Mouse (Mus musculus): ENCODE data around the gene Acacb.

Gene Acacb

DNA sequence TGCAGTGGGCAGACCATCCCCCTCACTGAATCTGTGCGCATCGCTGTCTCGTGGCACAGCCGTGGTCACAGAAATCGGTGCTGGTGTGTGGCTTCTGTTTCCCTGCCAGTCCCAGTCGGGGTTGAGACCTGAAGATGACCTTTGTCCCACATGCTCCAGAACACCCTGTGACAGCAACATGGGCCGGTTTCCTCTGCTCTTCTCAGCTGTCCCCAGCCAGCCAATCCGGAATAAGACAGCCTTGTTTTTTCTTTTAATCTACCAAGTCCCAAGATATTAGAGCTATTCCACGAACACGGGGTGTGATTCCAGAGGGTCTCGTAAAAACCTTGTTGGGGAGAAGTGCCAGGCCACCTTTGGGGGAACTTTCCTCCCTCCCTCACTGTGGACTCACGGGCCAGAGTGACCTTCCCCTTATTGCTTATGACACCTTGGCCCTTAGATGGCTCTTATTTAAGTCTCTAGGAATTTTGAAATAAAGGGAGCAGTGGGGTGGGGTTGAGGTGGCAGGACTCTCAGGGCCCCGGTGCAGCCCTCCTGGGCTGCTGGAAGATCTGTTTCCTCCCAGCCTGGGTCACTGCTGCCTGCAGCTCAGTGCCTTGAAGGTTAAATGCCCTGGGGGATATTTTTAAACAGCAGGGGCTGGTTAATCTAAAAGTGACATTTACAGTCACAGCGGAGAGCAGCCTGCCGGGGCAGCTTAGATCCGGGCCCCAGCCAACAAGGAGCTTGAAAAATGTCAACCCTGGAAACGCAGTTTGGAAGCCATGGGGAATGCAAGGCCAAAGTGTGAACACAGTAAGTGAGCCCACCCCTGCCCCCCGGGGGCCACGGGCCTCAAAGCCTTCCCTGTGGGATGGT is at the start of gene Acacb:
Gene Acacb (plus strand): TSS at position 508 of the 861 bp plus-strand sequence.
- no peak for DNase-seq

DNA sequence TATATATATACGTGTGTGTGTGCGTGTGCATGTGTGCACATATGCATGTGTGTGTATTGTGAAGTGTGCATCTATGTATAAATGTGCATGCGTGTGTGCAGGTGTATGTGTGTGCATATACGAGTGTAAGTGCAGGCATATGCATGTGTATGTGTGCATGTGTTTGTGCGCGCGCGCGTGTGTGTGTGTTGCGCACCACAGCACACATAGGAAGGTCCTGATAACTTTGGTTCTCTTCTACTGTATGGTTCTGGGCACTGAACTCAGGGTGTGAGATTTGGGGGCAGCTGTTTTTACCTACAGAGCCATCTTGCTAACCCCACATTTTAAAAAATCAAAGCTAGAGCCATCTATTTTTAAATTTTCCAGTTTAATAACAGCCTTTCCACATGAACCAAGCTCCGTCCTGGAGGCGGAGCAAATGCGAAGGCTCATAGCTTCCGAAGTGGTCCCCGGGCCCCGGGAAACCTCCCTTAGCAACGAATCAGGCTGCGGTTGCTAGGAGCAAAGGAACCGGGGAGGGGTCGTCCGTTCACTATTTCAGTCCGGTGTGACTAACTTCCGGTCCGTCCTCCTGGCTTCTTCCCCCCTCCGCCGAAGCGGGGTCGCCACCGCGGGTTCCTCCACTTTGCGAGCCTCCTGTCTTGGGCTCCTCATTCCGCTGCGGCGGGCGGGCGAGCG is 46.5 kb upstream of the Acacb start:
- DNase-seq: peak; percentile 95

DNA sequence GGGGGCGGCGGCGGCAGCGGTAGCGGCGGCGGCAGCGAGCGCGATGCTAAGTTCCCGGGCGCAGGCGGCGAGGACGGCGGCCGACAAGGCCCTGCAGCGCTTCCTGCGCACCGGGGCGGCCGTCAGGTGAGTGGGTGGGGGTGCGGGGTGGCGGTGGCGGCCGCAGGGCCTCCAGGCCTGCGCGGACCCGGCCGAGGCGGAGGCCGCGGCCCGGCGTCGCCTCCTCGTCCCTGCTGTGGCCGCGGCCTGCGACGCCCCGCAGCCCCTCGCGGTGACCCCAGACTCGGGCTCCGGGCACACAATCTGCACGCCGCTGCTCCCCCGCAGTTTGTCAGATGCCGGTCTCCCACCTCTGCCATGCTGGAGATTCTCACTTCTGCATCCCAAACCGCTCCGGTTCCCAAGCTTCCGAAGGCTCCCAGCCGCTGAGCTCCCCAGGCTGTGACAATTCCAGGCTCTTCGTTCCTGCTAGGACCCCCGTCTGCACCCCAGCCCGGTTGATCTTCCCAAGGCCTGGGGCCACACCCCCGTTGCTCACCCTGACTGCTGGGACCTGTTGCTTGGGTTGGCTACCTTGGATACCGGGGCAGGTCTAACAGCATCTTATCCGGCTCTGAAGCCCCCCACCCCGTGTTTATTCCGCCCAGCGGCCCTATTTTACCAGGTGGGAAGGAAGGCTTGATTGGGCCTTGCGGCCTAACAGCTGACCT is 45.8 kb upstream of the Acacb start:
- DNase-seq: peak; percentile 11

DNA sequence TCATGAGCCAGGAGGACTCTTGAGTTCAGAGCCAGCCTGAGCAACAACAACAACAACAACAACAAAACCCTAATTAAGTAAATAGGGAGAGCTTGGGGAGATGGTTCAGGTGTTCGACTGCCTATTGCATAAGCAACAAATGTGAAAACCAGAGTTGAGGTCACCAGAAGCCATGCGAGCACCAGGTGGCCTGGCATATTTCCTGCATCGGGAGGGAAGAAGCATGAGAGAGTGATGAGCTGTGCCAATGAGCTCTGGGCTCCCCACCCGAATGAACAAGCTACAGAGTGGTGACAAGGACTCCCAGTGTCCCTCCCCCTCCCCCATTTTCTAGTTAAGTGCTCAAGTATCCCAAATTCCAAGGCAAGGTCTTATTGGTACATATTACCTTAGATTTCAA is 44.5 kb upstream of the Acacb start:
- DNase-seq: no peak

DNA sequence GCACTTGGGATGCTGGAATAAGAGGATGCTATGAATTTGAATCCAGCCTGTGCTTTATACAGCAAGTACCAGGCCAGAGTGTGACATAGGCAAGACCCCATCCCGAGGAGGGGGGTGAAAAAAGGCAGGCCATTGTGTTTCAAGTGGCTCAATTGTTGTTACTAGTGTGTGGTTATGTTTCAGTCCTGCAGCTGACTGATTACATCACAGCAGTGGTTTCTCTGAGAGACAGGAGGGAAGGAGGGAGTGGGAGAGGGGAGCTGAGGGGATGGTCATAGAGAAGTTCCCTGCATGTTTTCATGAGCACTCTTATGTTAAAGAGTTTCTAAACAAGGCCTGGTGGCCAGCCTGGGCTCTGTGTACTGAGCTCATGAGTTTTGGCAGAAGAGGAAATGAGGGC is 43.5 kb upstream of the Acacb start:
- no peak for DNase-seq

DNA sequence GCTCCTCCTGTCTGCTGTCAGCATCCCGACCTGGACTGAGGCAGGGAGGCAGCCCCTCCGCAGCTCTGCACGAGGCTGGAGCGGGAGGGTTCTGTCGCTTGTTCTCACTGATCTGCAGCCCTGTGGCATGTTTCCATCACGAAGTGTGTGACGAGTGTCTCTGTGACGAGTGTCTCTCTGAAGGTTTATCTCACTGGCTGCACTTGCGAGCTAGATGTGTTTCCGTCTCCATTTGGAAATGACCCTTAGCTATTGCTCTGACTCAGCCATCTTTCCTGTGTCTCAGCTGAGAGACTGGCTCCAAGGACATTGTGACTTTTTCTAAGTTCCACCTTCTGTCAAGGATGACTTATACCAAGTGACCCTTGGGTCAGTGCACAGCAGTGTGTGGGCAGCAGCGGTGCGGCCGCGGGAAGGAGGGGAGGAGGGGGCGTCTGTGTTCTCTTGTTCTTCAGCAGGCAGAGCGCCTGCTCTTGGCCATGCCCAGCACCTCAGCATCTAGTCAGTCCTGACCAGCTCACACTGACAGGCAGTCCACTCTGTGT is 39.9 kb upstream of the Acacb start:
- DNase-seq: no peak

DNA sequence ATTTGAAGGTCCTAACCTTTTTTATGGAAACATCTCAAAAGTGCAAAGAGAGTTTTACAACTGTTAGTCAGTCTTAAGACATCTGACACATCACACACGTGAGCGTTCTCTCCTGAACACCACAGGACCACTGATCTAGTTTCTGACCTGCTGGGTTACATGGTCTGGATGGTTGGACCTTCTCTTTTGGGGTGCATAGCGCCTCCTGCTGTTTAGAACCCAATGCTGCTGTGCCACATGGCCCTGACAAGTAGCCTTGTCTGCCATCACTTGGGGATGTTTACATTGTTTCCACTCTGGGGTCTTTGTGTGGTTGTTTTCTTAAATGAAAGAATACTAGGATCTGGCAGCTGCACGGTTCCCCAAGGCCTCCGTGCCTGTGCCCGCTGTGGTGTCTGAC is 33.0 kb upstream of the Acacb start:
- DNase-seq: no peak

DNA sequence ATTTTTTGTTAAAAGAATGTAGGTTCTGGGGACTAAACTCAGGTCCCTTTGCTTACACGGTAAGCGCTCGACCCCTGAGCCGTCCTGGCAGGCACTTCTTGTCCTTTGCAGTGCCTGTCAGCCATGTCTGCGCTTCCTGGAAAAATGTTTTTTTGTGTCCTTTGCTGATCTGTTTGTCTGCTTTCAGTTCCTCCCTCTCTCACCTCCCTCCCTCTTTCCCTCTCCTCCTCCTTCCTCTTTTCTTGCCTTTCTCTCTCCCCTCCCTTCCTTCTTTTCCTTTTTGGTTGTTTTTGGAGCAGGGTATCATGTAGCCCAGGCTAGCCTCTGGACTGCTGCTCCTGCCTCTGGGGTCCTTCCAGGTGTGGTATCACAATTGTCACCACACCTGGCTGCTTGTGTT is 31.3 kb upstream of the Acacb start:
- DNase-seq: no peak

DNA sequence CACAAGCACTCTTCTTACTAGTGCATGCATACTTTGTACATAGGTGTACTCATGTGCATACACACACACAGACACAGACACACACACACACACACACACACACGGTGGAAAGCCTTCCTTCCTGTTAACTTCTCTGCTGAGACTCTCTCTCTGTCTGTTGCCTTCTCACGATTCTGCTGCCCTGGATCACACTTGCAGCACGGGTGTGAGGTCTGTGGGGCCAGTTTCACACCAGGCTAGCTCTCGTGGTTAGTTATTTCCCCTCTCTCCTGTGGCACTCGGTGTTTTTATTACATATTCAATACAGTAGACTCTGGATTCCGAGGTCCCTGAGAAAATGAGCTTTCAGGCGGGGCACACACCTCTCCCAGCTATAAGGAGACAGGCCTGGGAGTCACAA is 29.7 kb upstream of the Acacb start:
- DNase-seq: no peak

DNA sequence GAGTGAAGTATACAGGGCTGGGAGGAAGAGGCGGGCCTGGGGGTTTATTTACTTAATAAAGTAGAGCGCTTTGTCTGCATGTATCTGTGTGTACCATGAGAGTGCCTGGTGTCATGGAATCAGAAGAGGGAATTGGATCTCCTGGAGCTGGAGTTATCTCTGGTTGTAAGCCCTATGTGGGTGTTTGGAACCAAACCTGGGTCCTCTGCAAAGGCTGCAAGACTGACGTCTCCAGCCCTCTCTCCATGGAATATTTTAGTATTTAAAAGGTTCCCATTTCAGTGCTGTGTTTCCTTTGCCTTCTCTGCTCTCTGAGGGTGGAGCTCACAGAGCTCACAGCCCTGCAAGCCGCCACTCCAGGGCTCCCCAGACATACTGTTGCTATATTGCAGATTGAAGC is 26.5 kb upstream of the Acacb start:
- DNase-seq: no peak

DNA sequence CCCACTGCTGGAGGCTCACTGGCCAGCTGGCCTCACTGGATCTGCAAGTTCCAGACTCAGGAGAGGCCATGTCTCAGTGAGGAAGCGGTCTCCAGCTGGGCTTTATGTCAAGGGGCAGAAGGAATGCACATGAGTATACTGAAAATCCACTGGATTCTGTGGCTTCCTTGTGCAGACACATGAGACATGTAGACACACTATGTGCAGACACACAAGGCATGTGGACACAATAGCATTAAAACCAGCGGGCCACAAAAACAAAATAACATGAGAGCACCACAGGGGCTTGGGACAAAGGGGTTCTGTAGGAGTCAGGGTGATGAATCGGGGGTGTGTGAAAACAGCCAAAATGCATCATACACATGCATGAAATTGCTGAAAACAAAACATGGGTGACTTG is 20.3 kb upstream of the Acacb start:
- no peak for DNase-seq

DNA sequence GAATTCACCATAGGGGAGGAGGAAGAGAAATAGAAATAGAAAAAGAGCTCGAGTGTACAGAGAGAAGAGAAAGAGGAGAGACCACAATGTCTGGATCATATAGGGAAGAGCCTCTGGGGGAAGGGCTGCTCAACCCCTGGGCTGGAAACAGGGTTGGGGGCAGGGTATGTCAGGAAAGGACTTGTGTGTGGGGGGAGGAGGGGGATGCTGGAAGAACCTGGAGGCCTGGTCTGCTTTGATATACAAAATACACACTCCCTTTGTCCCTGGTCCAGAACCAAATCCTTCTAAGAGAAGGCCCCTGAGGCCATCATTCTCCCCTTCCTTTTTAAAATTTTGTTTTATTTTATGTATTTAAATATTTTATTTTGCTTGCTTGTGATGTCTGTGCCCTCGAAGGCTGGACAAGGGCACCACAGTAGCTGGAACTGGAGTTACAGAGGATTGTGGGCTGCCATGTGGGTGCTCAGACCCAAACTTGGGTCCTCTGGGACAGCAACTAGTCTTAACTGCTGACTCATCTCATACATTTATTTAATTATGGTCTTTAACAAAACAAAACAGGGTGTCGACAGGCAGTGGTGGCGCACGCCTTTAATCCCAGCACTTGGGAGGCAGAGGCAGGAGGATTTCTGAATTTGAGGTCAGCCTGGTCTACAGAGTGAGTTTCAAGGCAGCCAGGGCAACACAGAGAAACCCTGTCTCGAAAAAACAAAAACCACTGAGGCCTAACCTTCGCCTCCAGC is 19.7 kb upstream of the Acacb start:
- DNase-seq: no peak

DNA sequence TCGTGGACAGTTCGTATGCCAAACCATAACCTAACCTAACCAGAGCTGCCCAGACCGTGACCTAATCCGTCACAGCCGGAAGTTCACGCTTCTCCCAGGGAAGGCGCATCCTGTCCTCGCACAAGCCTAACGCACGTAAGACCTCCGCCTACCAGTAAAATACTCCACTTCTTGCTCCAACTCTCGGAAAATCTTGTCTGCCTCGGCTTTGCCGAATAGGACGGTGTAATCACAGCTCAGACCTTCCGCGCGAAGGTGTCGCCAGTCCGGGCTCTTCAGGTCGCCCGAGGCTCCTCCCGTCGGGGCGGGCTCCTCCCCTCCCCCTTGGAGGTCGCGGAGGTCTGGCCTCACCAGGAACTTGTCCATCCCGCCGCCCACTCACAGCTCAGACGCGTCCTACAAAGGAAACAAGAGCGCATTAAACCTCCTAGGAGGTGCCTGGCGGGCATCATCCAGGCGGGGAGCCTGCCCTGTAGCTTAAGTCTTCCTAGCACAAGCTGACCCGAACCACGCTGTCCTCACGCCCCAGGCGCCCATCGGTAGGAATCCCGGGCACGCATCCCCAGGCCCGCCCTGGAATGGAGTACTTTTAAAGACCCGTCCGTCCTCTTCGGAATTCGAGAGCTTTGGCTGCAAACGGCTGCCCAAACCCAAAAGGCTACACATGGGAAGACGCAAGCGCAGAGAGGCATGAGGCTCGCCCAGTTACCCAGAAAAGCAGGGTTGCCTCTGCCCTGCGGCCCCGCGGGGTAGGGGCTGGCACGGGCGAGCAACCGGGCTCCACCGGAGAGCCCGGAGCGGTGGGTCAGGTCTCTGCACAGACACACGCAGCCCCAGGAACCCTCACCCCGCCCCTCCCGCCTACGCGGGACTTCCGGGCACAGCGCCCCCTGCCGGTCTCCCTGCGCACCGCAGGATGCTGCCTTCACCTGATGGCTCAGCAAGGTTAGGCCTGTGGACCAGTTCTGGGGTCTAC is 18.7 kb upstream of the Acacb start, which contains the start of gene Alkbh2:
Gene Alkbh2 (minus strand): TSS at position 845 of the 976 bp plus-strand sequence.
- DNase-seq: peak; percentile 86

DNA sequence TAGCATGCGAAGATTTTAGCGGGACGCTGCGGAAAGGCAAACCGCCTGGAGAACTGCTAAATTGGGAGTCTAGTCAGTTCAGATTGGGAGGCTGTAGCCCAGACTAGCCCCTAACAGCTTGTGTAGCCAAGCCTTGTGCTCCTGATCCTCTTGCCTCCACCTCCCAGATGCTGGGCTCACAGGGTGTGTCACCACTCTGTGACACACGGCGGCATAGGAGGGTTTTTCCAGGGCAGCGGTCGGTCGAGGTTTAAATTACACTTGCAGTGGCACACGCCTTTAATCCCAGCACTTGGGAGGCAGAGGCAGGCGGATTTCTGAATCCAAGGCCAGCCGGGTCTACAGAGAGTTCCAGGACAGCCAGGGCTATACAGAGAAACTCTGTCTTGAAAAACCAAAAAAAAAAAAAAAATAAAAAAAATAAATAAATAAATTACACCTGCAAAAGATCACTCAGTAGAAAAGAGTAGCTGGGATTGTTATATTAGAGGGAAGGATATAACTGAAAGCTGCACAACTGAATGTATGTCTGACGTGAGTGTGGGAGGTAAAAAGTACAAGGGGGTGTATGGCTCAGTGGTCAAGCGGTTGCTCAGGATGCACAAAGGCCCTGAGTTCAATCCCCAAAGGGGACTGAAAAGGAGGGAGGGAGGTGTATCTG is 16.7 kb upstream of the Acacb start:
- DNase-seq: no peak

DNA sequence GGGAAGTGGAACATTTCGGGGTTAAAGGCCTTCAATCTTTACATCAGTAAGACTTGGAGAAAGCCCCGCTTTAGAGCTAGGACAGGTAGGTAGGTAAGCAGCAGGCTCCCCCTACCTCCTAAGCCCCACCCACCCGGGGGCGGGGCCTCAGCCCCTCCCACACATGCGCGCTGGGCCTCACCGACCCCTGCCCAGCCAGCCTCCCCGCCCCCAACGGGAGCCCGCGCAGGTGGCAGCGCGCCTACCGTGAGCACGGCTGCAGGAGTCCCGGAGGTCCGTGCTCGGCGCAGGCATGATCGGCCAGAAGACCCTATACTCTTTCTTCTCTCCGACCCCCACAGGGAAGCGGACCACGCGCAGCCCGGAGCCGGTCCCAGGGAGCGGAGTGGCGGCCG is 16.1 kb upstream of the Acacb start, which contains the start of gene Ung:
Gene Ung (plus strand): TSS at position 176 of the 395 bp plus-strand sequence.
- peak; percentile 51 for DNase-seq

DNA sequence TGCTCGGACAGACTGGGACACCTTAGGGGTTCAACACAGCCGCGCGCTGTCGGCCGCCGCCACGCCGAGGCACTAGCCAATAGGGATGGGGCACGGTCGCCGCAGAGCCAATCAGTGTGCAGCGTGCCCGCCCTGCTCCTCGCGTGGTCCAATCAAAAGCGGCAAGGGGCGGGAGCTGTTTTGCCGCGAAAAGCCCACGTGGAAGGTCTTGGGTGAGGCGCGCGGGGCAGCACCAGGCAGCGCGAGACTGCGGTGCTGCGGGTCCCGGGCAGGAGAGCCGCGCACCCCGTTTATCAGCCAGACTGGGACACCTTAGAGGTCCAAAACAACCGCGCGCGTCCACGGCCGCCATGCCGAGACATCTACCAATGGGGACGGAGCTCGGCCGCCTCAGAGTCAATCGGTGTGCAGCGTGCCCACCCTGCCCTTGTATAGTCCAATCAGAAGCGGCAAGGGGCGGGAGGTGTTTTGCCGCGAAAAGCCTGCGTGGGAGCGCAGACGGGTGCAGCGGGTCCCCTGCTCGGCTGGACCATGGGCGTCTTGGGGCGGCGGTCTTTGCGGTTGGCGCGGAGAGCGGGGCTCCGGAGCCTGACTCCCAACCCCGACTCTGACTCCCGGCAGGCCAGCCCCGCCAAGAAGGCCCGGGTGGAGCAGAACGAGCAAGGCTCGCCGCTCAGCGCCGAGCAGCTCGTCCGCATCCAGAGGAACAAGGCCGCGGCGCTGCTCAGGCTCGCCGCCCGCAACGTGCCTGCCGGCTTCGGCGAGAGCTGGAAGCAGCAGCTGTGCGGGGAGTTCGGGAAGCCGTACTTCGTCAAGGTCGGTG is 15.4 kb upstream of the Acacb start:
- peak; percentile 94 for DNase-seq

DNA sequence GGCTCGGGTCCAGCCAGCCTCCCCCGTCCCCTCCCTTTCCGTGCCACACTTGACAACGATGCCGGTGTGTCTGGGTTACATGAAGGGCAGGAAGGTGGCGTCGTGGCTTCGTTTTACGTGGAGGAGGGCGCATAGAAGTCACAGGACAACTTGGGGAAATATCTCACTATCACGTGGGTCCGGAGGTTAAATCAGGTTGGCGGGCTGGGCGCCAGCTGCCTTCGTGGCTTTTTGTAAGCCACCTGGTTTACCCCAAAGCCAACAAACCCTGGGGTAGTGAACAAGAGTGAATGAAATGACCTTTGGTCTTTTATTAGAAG is 14.9 kb upstream of the Acacb start:
- peak; percentile 54 for DNase-seq

DNA sequence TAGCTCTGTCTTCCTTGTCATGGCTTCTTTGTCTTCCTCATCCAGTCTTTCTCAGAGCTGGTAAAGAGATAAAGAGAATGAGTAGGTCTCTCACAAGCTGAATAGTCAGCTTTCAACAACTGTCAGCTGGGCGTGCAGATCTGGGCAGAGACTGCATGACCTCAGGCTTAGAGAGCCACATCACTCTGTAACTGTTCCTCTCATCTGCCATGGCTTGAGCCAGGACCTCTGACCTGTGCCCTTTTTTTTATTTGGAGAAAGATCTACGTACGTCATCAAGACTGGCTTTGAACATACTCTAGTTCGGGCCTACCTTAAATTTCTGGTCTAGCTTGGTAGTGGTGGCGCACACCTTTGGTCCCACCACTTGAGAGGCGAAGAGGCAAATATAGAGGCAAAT is 13.5 kb upstream of the Acacb start:
- DNase-seq: no peak

DNA sequence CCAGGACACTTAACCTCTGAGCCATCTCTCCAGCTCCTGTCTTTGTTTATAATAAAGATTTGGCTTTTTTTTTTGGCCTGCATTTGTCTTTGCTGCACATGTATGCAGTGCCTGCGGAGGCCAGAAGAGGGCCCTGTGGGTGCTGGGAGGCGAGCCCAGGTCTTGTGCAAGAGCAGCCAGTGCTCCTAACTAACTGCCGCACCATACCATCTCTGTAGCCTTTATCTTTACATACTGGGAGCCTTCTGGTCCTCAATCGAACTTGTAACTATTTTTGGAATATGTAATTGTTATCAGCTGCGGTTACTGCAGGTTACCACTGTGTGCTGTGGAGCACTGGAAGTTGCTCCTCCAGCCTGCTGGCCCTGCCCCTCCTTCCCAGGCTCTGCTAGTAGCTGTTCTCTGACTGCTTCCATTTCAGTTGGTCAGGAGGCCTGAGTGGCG is 12.2 kb upstream of the Acacb start:
- DNase-seq: peak; percentile 83

DNA sequence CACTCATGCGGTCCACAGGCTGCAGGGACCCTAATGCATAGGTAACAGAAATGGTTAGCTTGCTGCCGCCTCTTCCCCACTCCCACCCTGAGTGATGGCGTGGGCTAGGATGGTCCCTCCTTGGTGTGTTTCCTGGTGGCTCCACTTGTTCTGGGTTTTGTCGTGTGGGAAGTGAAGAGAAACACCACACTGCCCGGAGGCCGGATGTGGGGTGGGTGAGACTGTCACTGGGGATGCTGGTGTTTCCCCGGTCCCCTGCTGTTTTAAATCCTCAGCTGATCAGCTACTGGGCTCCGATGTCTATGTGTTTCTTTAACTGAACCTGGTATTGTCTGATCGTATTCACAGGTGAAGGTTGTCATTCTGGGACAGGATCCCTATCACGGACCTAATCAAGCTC is 10.8 kb upstream of the Acacb start:
- no peak for DNase-seq

Measured in lung, postnatal 10 days (tissue).